Mouse (Mus musculus) adrenal gland, adult 8-10 months (tissue): ENCODE results near the gene Sgsm2. TPM values are rescaled to one million over a fixed set of nuclear protein-coding genes. Genes with fewer than 3 reads are reported as not detected.
"Not testable (repeated sequence)": the region's sequence is repeated elsewhere in the genome, so short reads cannot be mapped to it uniquely, and the experiment has no call there.

ENCODE experiments used
- DNase-seq: peaks from one replicate; pipeline ENCODE4 v3.0.0; 2022
- microRNA-seq, 2 experiments: library from miRNA; unstranded; fragments of <30 nt; microRNA quantifications; one replicate each; pipeline ENCODE4 v1.2.0; 2022
- total RNA-seq, 4 experiments: library from RNA; stranded (reverse); gene quantifications; 2 replicates each; pipeline ENCODE4 v1.2.4; 2022

Sgsm2 gene
- total RNA-seq, 4 experiments from 2014 or later = 29.2 to 30.5 (median 30.0) TPM

DNA sequence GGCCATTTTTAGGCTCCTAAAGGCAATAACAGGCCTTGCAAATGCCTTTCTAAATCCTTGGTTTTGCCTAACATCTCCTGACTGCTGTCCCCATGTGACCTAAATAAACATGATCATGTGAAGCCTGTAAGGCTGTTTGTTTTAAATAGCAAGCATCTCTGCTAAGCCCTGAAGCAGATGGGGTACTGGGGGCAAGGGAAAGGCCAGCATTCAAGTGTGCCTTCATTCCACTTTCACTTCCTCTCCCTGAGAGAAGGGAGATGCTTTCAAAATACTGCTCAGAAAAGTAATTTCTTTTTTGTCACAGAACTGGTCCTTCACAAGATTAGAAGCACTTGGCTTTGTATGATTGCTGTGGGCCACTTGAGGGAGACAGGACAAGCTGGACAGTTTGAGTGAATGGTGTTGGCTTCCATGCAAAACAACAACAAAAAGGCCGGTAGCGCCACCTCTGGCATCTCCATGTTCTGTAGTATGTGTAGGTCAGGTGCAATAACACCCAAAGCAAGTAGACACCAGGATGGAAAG is 68.4 kb downstream of the Sgsm2 start:
- DNase-seq = no peak

DNA sequence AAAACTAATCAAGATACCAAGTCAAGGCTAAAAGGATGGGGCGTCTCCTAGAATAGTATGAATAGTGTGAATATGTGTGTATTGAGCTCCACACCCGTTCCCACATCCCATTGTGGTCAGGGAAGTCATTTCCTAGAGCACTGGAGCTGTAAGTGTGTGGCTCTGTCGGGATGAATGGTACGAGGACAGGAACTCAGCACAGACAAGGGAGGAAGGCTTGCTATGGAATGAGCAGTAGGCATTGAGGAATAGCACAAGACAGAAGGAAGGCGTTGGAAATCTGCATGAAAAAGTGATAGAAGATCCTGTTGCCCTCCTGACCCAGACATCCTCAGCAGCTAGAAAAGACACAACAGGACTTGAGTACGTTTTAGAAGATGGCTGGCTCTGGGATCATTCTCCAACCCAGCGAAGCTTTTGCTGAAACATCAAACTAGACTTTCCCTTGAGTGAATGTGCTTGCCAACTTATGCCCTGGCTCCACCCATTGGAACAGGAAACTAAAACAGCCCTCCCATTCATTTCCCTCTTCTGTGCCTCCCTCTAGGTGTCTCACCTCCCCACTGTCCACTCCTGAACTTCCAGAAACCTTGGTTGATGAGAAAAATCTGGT is 69.0 kb downstream of the Sgsm2 start:
- DNase-seq = no peak

DNA sequence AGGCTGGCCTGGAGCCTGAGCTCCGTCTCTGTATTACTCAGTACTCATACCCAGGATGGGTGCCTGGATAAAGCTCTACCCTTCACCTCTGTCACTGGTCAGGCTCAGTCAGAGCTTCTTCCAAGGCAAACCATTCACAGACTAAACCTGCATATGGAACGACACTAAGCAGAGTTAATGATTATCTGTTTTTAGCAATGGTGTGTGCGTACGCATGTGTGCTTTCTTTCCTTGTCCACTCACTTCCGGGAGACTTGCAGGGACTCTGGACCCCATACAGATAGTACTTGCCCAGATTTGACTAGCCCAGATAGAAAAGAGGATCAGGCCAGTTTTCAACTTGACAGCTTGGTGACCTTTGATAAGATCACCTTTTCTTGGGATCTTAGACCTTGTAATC is 70.2 kb downstream of the Sgsm2 start:
- DNase-seq = no peak

DNA sequence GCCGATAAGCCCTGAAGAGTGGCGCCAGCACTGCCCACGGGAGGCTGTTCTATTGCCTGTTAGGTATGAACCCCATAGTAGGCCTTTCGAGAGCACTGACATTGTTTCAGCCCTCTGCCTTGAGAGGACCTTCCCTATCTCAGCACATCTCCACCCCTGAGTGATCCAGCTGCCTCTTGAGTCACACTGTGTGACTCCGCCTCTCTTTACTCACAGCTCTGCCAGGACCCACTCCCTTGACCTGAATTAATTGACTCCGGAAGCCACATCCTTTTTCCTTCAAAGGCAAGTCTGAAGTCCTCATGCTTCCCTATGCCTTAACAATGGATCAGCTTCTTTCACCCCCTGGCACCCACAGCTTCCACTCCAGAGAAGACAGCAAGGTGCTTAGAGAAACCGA is 70.7 kb downstream of the Sgsm2 start:
- peak; percentile 82 for DNase-seq

DNA sequence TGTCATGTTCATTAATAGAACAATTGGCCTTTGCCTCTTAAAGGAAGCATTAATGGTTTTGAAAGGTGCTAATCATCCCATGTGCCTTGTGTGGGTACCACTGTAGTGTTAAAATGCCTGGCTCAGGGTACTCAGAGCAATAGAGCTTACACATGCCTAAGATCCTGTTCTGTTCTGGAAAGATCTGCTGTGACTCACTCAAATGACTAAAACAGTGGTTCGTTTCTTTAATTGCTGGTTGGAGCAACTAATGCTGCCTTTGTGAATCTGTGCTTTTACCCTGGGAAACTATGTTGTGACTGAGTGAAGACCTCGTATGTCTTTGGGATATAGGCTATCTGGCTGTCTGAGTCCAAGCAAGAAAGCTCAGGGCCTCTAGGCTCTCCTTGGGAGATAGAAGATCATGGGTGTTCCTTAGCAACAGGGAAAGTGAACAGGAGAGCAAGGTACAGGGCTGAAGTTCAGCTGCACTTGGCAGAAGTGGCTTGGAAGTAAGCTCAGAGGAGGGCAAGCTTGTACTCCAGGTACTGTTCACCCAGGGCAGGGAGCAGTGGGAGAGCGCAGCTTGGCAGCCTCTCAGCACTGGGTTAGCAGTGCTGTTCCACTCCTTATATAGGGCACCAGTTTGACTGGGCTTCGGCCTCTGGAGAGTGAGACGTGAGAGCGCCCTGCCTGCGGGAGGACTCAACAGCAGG is 74.0 kb downstream of the Sgsm2 start:
- DNase-seq = no peak

DNA sequence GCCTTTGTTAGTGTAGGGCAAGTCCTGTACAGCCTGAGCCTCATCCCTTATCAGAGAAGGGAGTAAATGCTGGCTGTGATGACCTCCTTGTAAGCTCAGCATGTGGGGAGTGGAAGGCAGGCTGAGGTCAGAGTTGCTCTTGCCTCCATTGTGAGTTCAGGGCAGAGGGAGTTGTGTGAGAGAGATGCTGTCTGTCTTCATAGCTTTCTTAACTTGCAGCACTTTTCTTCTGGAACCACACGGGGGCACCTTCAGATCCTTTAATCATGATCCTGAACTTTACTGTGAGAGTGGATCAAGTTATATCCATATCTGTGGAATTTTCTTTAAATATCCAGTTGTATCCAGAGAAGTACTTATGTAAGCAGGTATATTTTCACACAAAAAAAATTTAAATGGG is 75.4 kb downstream of the Sgsm2 start:
- no peak for DNase-seq

DNA sequence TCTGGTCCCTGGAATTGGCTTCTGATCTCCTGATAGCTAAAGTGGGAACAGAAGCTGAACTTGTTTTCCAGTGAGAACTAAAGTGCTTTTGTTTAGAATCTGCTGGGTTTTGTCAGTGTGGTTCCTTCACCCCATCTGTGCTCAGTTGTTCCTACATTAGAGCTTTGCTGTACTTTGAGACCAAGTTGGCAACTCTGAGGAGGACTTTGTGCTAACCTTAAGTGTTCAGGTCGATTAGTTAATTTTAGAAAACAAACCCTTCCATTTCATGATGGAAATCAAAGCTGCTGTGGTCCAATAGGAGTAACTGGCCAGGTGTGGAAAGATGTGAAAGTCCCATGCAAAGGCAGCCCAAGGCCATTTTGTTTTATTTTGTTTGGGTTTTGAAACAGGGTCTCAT is 75.9 kb downstream of the Sgsm2 start:
- no peak for DNase-seq

DNA sequence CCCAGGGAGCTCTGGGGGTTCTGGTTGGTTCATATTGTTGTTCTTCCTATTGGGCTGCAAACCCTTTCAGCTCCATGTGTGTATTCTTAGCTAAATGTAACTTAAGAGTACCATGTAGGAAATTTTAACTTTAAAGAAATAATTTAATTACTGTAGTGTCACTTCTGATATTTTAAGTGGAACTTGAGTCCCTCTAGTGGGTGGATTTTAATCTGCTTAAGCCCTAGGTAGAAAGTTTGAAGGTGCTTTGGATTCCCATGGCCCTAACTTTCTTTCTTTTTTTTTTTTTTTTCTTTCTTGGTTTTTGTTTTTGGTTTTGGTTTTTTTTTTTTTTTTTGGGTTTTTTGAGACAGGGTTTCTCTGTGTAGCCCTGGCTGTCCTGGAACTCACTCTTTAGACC is 81.1 kb downstream of the Sgsm2 start:
- DNase-seq = no peak

DNA sequence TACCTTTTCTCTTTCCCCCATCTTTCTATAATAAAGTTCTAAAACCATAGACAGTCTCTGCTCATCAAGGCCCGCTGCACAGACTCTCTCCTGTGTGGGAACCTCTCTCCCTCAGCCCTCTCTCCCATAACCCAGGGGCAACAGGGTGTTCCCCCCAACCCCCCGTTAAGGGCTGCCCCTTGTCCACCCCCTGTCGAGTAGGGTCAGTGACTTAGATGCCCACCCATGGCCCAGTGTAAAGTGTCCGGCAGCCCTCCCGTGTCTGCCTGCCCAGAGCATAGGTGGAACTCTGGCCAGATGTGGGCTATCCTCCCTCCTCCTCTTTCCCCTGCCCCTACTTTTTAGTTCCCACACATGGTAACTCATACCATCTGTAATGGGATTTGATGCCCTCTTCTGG is 85.3 kb downstream of the Sgsm2 start:
- no peak for DNase-seq

DNA sequence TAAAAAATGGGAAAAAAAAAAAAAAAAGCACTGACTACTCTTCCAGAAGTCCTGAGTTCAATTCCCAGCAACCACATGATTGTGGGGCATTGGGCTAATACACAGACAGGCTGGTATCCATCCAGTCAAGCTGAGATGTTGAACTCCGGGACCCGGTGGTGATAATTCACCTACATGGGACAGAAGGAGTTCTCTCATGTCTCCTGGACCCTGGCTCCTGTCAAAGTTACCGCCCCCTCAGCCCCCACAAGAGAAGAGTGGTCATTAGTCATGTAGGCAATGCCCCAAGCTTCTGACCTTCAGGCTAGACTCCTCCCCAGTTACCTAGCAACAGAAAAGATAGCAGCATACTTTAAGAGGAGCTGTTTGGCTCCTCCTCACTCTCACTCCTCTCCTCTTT is 85.8 kb downstream of the Sgsm2 start:
- not testable (repeated sequence) for DNase-seq

DNA sequence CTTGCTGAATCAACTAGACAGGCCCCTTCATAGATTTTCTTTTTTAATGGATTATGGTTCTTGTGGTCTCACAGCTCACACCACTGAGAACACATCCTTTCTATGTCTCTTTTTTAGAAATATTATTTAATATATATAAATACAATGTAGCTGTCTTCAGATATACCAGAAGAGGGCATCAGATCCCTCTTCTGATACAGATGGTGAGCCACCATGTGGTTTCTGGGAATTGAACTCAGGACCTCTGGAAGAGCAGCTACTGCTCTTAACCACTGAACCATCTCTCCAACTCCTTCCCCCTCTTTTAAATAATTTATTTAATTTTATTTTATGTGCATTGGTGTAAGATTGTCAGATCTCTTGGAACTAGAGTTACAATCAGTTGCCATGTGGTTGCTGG is 86.7 kb downstream of the Sgsm2 start:
- DNase-seq = no peak

DNA sequence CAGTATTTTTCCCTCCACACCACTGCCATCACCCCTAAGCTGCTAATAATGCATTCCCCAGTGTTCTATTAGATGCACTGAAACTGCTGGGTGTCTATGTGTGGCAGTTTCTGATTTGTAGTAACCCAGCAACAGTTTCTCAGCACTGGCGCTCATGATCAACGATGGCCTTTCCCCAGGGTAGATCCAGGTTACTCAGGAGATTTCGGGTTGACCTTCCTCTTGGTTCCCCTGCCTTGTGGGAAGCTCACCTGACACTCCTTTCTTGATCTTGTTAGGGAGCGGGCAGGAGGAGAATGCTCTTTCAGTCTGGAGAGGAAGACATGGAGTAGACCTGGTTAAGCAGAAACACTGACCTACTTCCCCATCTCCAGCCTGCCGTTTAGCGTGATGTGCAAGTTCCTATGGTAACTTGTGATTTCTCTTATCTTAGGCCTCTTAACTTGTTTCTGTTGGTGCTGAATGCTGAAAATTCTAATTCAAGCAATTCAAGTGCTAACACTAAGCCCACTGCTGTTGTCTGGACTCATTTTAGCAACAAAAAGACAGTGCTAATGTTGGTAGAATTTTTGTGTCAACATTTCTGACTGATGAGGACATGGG is 88.5 kb downstream of the Sgsm2 start:
- no peak for DNase-seq

DNA sequence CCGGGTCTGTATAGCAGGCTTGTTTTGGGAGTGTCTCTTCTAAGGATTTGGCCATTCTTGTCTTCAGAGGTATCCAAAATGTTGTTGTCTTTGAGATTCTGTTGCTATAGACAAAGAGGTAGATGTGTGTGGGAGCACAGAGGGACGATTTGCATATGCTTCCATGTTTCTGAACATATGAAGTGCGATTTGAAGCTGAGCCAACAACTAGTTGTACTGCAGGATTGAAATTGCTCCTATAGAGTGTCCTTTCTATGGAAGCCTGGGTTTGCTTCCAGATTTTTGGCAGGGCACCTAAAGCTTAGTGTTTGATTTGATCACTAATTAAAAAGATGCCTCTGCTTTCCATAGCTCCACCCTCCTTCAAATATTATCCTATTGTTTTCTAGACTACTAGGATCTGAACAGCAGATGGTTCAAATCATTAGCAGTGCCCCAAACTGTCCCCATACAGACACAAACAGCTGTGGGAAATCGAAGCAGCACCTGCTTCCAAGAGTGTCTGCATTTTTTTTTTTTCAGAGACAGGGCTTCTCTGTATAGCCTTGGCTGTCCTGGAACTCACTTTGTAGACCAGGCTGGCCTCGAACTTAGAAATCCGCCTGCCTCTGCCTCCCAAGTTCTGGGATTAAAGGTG is 89.5 kb downstream of the Sgsm2 start:
- no peak for DNase-seq

DNA sequence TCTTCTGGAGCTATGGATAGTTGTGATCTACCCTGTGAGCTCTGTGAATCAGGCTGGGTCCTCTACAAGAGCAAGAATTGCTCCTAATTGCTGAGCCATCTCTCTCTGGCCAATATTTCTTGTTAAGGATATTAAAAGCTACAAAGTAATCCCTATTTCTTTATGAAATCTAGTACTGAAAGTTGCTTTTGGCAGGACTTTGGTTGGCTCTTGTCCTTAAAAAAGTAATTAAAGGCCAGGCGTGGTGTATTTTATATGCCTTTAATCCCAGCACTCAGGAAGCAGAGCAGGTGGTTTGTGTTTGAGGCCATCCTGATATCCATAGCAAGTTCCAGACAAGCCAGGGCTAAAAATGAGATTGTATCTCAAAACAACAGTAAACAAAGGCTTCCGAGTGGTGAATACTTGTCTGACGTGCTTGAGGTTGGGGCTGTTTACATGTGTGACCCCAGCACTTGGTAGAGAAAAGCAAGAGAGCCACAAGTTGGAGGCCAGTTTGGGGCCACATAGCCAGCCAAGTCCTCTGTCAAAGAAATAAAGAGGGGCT is 92.7 kb downstream of the Sgsm2 start:
- no peak for DNase-seq

DNA sequence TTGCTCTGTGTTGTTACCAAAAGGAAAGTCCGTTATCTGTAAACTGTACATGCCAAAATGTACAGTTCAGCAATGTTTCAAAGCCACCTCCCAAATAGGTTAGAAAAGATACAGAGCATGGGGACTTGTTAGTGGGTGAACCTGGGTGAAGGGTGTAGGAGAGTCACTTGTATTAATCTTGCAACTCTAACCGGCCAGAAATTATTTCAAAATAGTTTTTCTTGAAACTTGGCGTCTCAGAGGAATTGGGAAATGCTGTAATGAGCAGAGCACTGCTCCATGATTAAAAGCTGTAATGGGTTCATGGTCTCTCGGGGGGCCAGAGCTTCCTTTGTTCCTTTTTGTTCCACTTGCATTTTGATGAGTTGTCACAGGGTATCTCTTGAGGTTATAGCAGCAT is 96.2 kb downstream of the Sgsm2 start:
- no peak for DNase-seq

Small RNAs within 50 kb of the gene (microRNA-seq; reads per million reads assigned to microRNA genes)
- 0.18 to 0.34 reads per million in 2 experiments for gene Mir6926

Other genes with a start within 250 kb of the Sgsm2 start
- gene Cluh, start 247.6 kb downstream of the Sgsm2 start, total RNA-seq = 100 to 1,000 TPM; 198 to 241 (median 220) TPM
- 100 to 1,000 TPM; 124 to 194 (median 185) TPM for gene Pafah1b1, start 172.4 kb downstream of the Sgsm2 start, total RNA-seq
- gene Mettl16, start 126.2 kb downstream of the Sgsm2 start, total RNA-seq = 10 to 100 TPM; 31.9 to 36.6 (median 33.9) TPM
- 10 to 100 TPM; 24.4 to 36.0 (median 27.1) TPM for gene Mnt, start 66.1 kb downstream of the Sgsm2 start, total RNA-seq
- 10 to 100 TPM; 40.9 to 45.4 (median 41.3) TPM for gene Tsr1, start 1.0 kb upstream of the Sgsm2 start, total RNA-seq
- gene Smg6, start 28.8 kb upstream of the Sgsm2 start, total RNA-seq = 10 to 100 TPM; 24.7 to 41.9 (median 33.3) TPM
- gene Srr, start 28.9 kb upstream of the Sgsm2 start, total RNA-seq = 10 to 100 TPM; 31.0 to 54.6 (median 51.0) TPM